Mouse (Mus musculus): ENCODE results near the gene Lingo4. TPM values are rescaled to one million over a fixed set of nuclear protein-coding genes. Genes with fewer than 3 reads are reported as not detected.

Gene Lingo4
- total and polyA plus RNA-seq, 3 experiments: not detected

DNA sequence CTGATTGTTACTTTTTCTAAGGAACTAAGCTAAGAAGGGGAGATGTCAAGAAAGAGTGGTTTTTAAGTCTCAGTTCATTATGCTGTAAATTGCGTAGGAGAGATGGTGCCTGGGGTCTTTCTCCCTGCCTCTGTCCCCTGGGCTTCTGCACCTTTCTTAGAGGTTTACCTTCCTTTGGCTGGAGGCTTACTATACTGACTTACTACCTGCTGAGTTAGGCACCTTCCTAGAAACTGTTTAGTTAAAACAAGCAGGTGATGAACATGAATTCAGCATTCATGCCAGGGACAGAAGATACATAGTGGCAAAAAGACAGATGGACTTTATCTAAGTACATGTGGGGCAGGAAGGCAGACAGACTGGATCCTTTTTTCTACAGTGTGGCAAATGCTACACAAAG, 2.0 kb upstream of the Lingo4 start:
- H3K79me2 ChIP-seq (replicated peaks; ENCODE audit: control insufficient read depth, extremely low read depth, insufficient read depth, poor library complexity, severe bottlenecking): no peaks in the 10 kb centered on the region
- TF ChIP-seq MYC (IDR thresholded peaks at IDR 0.05; ENCODE audit: low read depth, low read length): no peak
- H3K4me1 ChIP-seq (ENCODE audit: control insufficient read depth in 1 of 2, insufficient read depth in 2 of 2): peaks cover 0 to 4% of the 10 kb centered on the region in 2 experiments; a peak in 1 of 4 replicates
- H3K9me3 ChIP-seq (replicated peaks; ENCODE audit: low read length): no peaks in the 10 kb centered on the region
- H3K27ac ChIP-seq (ENCODE audit: insufficient read depth, low read depth): no peak overlapping the region
- DNase-seq (ENCODE audit: extremely low read depth): no peak
- H3K27me3 ChIP-seq (replicated peaks): peaks cover 5% of the 10 kb centered on the region
- no peak overlapping the region for H3K4me3 ChIP-seq (replicated peaks in 1 of 3; ENCODE audit: low read depth in 2 of 3, low read length in 2 of 3, poor library complexity in 1 of 3)
- dilution Hi-C loops (cut with MboI; ENCODE audit: extremely low pct_ligation_motif_present, extremely low pct_unique_long_range_greater_than_20kb, low sequenced_read_pairs) (no loop called here), in situ Hi-C loops (cut with MboI; ENCODE audit: low pct_ligation_motif_present, low pct_unique_long_range_greater_than_20kb, low sequenced_read_pairs) (no loop called here)
- H3K36me3 ChIP-seq (replicated peaks in 1 of 2; ENCODE audit: control insufficient read depth in 1 of 2, insufficient read depth in 1 of 2, low read length in 1 of 2): no peaks in the 10 kb centered on the region
- H3K9ac ChIP-seq (ENCODE audit: insufficient read depth, low read depth): no peak overlapping the region
- H3K4me2 ChIP-seq (ENCODE audit: insufficient read depth, low read depth, poor library complexity, severe bottlenecking): no peak overlapping the region

GRCm38 (mm10) chr3:94396851-94397250, 1.5 kb upstream of the Lingo4 start:
- dilution Hi-C loops (cut with MboI; ENCODE audit: extremely low pct_ligation_motif_present, extremely low pct_unique_long_range_greater_than_20kb, low sequenced_read_pairs) (no loop called here), in situ Hi-C loops (cut with MboI; ENCODE audit: low pct_ligation_motif_present, low pct_unique_long_range_greater_than_20kb, low sequenced_read_pairs) (no loop called here)
- Histone ChIP-seq H3K79me2 (replicated peaks; ENCODE audit: control insufficient read depth, extremely low read depth, insufficient read depth, poor library complexity, severe bottlenecking) (no peaks in the 10 kb centered on the region), H3K4me2 (ENCODE audit: insufficient read depth, low read depth, poor library complexity, severe bottlenecking) (no peak overlapping the region), H3K36me3 (replicated peaks in 1 of 2; ENCODE audit: control insufficient read depth in 1 of 2, insufficient read depth in 1 of 2, low read length in 1 of 2) (no peaks in the 10 kb centered on the region), H3K9ac (ENCODE audit: insufficient read depth, low read depth) (no peak overlapping the region), H3K4me3 (replicated peaks in 1 of 3; ENCODE audit: low read depth in 2 of 3, low read length in 2 of 3, poor library complexity in 1 of 3) (no peak overlapping the region), H3K9me3 (replicated peaks; ENCODE audit: low read length) (no peaks in the 10 kb centered on the region), H3K27me3 (replicated peaks) (peaks cover 7% of the 10 kb centered on the region), H3K4me1 (ENCODE audit: control insufficient read depth in 1 of 2, insufficient read depth in 2 of 2) (peaks cover 0 to 4% of the 10 kb centered on the region in 2 experiments; a peak in 1 of 4 replicates), H3K27ac (ENCODE audit: insufficient read depth, low read depth) (no peak overlapping the region)
- DNase-seq (ENCODE audit: extremely low read depth): no peak
- TF ChIP-seq GABPA (IDR thresholded peaks at IDR 0.05; ENCODE audit: insufficient replicate concordance, low read depth, low read length): no peak
- TF ChIP-seq KAT2A (IDR thresholded peaks at IDR 0.05; ENCODE audit: insufficient replicate concordance, low read length): no peak
- no peak for TF ChIP-seq PAX5 (IDR thresholded peaks at IDR 0.05; ENCODE audit: low read length)
- no peak for TF ChIP-seq MAZ (IDR thresholded peaks at IDR 0.05; ENCODE audit: low read depth, low read length)
- TF ChIP-seq NELFE (IDR thresholded peaks at IDR 0.05; ENCODE audit: low read depth, low read length): no peak
- TF ChIP-seq POLR2A (IDR thresholded peaks at IDR 0.05; ENCODE audit: low read depth, low read length): no peak
- TF ChIP-seq IRF4 (IDR thresholded peaks at IDR 0.05; ENCODE audit: low read depth, low read length): no peak
- no peak for TF ChIP-seq USF2 (conservative IDR thresholded peaks at IDR 0.05; ENCODE audit: low read depth, low read length)
- no peak for TF ChIP-seq EP300 (IDR thresholded peaks at IDR 0.05; ENCODE audit: low read length)
- TF ChIP-seq RAD21 (IDR thresholded peaks at IDR 0.05; ENCODE audit: low read depth, low read length): no peak
- TF ChIP-seq RCOR1 (conservative IDR thresholded peaks at IDR 0.05; ENCODE audit: low read depth, low read length): no peak
- no peak for TF ChIP-seq CHD2 (IDR thresholded peaks at IDR 0.05; ENCODE audit: low read length)
- TF ChIP-seq SMC3 (IDR thresholded peaks at IDR 0.05; ENCODE audit: low read depth, low read length): no peak

DNA sequence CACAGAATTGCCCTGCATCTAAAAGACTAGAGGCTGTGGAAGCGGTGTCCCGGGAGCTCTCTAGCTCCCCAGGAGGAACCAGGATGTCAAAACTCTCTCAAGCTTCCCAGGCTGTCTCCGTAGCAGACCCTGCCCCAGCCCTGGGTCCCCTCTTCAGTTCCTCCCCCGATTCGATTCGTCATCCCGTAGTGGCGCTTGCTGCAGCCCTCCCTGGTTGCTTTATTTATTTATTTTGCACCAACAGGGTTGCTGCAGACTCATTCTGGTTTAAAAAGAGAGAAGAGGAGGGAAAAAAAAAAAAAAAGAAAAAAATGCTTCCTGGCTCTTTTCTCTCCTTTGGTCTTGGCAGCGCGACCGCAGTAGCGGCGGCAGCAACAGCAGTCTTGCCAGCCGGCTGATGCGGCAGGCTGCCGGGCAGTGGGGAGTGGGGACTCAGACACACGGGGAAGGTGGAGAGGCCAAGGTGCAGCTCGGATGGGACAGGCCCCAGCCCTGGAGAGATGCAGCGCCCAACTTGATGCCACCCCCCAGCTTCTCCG, 695 bp downstream of the Lingo4 start:
- Histone ChIP-seq H3K9ac (ENCODE audit: insufficient read depth, low read depth) (no peak overlapping the region), H3K27ac (ENCODE audit: insufficient read depth, low read depth) (no peak overlapping the region), H3K4me3 (replicated peaks in 1 of 3; ENCODE audit: low read depth in 2 of 3, low read length in 2 of 3, poor library complexity in 1 of 3) (no peak overlapping the region), H3K79me2 (replicated peaks; ENCODE audit: control insufficient read depth, extremely low read depth, insufficient read depth, poor library complexity, severe bottlenecking) (no peaks in the 10 kb centered on the region), H3K9me3 (replicated peaks; ENCODE audit: low read length) (no peaks in the 10 kb centered on the region), H3K36me3 (replicated peaks in 1 of 2; ENCODE audit: control insufficient read depth in 1 of 2, insufficient read depth in 1 of 2, low read length in 1 of 2) (no peaks in the 10 kb centered on the region), H3K27me3 (replicated peaks) (peaks cover 10% of the 10 kb centered on the region), H3K4me2 (ENCODE audit: insufficient read depth, low read depth, poor library complexity, severe bottlenecking) (no peak overlapping the region), H3K4me1 (ENCODE audit: control insufficient read depth in 1 of 2, insufficient read depth in 2 of 2) (no peaks in the 10 kb centered on the region)
- in situ Hi-C loops (cut with MboI; ENCODE audit: low pct_ligation_motif_present, low pct_unique_long_range_greater_than_20kb, low sequenced_read_pairs): no loop called here
- TF ChIP-seq MAFK (IDR thresholded peaks at IDR 0.05; ENCODE audit: insufficient replicate concordance, low read length): no peak
- TF ChIP-seq ELF1 (IDR thresholded peaks at IDR 0.05; ENCODE audit: low read depth, low read length): no peak
- TF ChIP-seq BHLHE40 (IDR thresholded peaks at IDR 0.05; ENCODE audit: low read depth, low read length): no peak
- no peak for TF ChIP-seq MAZ (IDR thresholded peaks at IDR 0.05; ENCODE audit: low read depth, low read length)
- no peak for TF ChIP-seq KAT2A (IDR thresholded peaks at IDR 0.05; ENCODE audit: insufficient replicate concordance, low read length)
- no peak for TF ChIP-seq NELFE (IDR thresholded peaks at IDR 0.05; ENCODE audit: low read depth, low read length)
- no peak for TF ChIP-seq POLR2A (IDR thresholded peaks at IDR 0.05; ENCODE audit: low read depth, low read length)
- no peak for TF ChIP-seq PAX5 (IDR thresholded peaks at IDR 0.05; ENCODE audit: low read length)
- TF ChIP-seq TBP (conservative IDR thresholded peaks at IDR 0.05; ENCODE audit: low read depth, low read length): no peak
- no peak for TF ChIP-seq MEF2A (IDR thresholded peaks at IDR 0.05; ENCODE audit: borderline replicate concordance, low read depth, low read length)
- TF ChIP-seq ZMIZ1 (IDR thresholded peaks at IDR 0.05; ENCODE audit: low read depth, low read length): no peak
- no peak for TF ChIP-seq TCF12 (IDR thresholded peaks at IDR 0.05; ENCODE audit: low read depth, low read length)
- no peak for TF ChIP-seq RAD21 (IDR thresholded peaks at IDR 0.05; ENCODE audit: low read depth, low read length)
- no peak for TF ChIP-seq USF1 (IDR thresholded peaks at IDR 0.05; ENCODE audit: low read depth, low read length)
- no peak for TF ChIP-seq JUN (IDR thresholded peaks at IDR 0.05; ENCODE audit: insufficient read depth, low read depth, low read length)
- TF ChIP-seq ZC3H11A (IDR thresholded peaks at IDR 0.05; ENCODE audit: low read depth, low read length): no peak
- no peak for TF ChIP-seq RCOR1 (conservative IDR thresholded peaks at IDR 0.05; ENCODE audit: low read depth, low read length)
- dilution Hi-C loops (cut with MboI; ENCODE audit: extremely low pct_ligation_motif_present, extremely low pct_unique_long_range_greater_than_20kb, low sequenced_read_pairs): no loop called here
- DNase-seq (ENCODE audit: extremely low read depth): no peak
